31 mouse cellular contexts compared by ENCODE assay signal in genomic region chr16:94093151-94093863, GRCm38 (mm10). TPM values are rescaled to one million over a fixed set of nuclear protein-coding genes. Genes with fewer than 3 reads are reported as not detected.
DNase-seq lines count a peak whose midpoint lies in the region; ATAC-seq and TF ChIP-seq lines count a peak whose summit lies in the region.
"Had no signal": no experiment of that assay in that cellular context is flagged by ENCODE, and none has a peak within 500 bp of the region (broad histone marks: within the 10 kb centered on the region; RNA-seq: fewer than 3 reads in every experiment).

No protein-coding gene starts in this region.

- no peak for TF ChIP-seq CTCF in forebrain, postnatal 0 days (IDR thresholded peaks at IDR 0.05; ENCODE audit: low read depth)

- peaks cover 81% of the 10 kb centered on the region for H3K27me3 ChIP-seq in forebrain, postnatal 0 days (ENCODE audit: insufficient read depth, low read length)
- peaks cover 96% of the 10 kb centered on the region for H3K27me3 ChIP-seq in forebrain, embryonic 15.5 days
- H3K27me3 ChIP-seq in midbrain, embryonic 10.5 days (ENCODE audit: low read depth, poor library complexity, severe bottlenecking), result peaks cover 100% of the 10 kb centered on the region
- peaks cover 94% of the 10 kb centered on the region for H3K27me3 ChIP-seq in midbrain, embryonic 14.5 days (ENCODE audit: control insufficient read depth, insufficient read depth, low read length)
- H3K27me3 ChIP-seq in neural tube, embryonic 11.5 days (ENCODE audit: control insufficient read depth, insufficient read depth, low read length), result peaks cover 94% of the 10 kb centered on the region

- H3K4me3 ChIP-seq in forebrain, postnatal 0 days (ENCODE audit: low read depth, low read length), result no peak overlapping the region
- no peak overlapping the region for H3K4me3 ChIP-seq in forebrain, embryonic 15.5 days
- H3K4me3 ChIP-seq in midbrain, embryonic 10.5 days, result peak overlapping the region; percentile 32
- H3K4me3 ChIP-seq in midbrain, embryonic 14.5 days (replicated peaks; ENCODE audit: low read depth, low read length), result no peak overlapping the region
- H3K4me3 ChIP-seq in neural tube, embryonic 11.5 days (ENCODE audit: low read depth, low read length), result no peak overlapping the region
- H3K4me3 ChIP-seq: forebrain, embryonic 13.5 days; heart, adult 2 months; heart, embryonic 13.5 days; hindbrain, embryonic 13.5 days; intestine, embryonic 15.5 days; left cerebral cortex, adult 2 months; limb, embryonic 12.5 days; liver, embryonic 12.5 days; stomach, embryonic 15.5 days had no signal

- no peak overlapping the region for H3K4me2 ChIP-seq in forebrain, postnatal 0 days (ENCODE audit: low read depth)
- H3K4me2 ChIP-seq in forebrain, embryonic 15.5 days (replicated peaks), result no peak overlapping the region
- no peak overlapping the region for H3K4me2 ChIP-seq in midbrain, embryonic 14.5 days (ENCODE audit: low read length)
- H3K4me2 ChIP-seq in neural tube, embryonic 11.5 days (ENCODE audit: low read depth), result no peak overlapping the region
- H3K4me2 ChIP-seq: forebrain, embryonic 13.5 days; heart, embryonic 13.5 days; hindbrain, embryonic 13.5 days; intestine, embryonic 15.5 days; limb, embryonic 12.5 days; liver, embryonic 12.5 days; stomach, embryonic 15.5 days had no signal

- no peaks in the 10 kb centered on the region for H3K4me1 ChIP-seq in forebrain, postnatal 0 days (ENCODE audit: insufficient read depth)
- H3K4me1 ChIP-seq in forebrain, embryonic 15.5 days, result peaks cover 5% of the 10 kb centered on the region; the same call in 1 of the 2 replicates
- H3K4me1 ChIP-seq in midbrain, embryonic 10.5 days, result peaks cover 61% of the 10 kb centered on the region
- H3K4me1 ChIP-seq in midbrain, embryonic 14.5 days (ENCODE audit: control insufficient read depth, insufficient read depth, low read length), result no peaks in the 10 kb centered on the region
- H3K4me1 ChIP-seq in neural tube, embryonic 11.5 days (ENCODE audit: control insufficient read depth, insufficient read depth, low read length), result peaks cover 4% of the 10 kb centered on the region; the same call in 1 of the 2 replicates
- H3K4me1 ChIP-seq: intestine, embryonic 15.5 days; liver, embryonic 12.5 days had no signal

- H3K36me3 ChIP-seq in forebrain, postnatal 0 days (ENCODE audit: insufficient read depth), result no peaks in the 10 kb centered on the region
- H3K36me3 ChIP-seq in forebrain, embryonic 15.5 days, result no peaks in the 10 kb centered on the region
- H3K36me3 ChIP-seq in midbrain, embryonic 10.5 days, result no peaks in the 10 kb centered on the region
- H3K36me3 ChIP-seq in midbrain, embryonic 14.5 days (ENCODE audit: control insufficient read depth, insufficient read depth, low read length), result no peaks in the 10 kb centered on the region
- H3K36me3 ChIP-seq in neural tube, embryonic 11.5 days (ENCODE audit: control insufficient read depth, insufficient read depth, low read length), result no peaks in the 10 kb centered on the region
- H3K36me3 ChIP-seq: G1E; heart, embryonic 13.5 days; hindbrain, embryonic 13.5 days; intestine, embryonic 15.5 days; limb, embryonic 12.5 days; liver, embryonic 12.5 days; stomach, embryonic 15.5 days had no signal

- no peak overlapping the region for H3K27ac ChIP-seq in forebrain, postnatal 0 days (ENCODE audit: low read depth, low read length)
- H3K27ac ChIP-seq in forebrain, embryonic 15.5 days (replicated peaks), result no peak overlapping the region
- H3K27ac ChIP-seq in midbrain, embryonic 10.5 days (replicated peaks), result no peak overlapping the region
- no peak overlapping the region for H3K27ac ChIP-seq in midbrain, embryonic 14.5 days (replicated peaks; ENCODE audit: low read depth, low read length)
- H3K27ac ChIP-seq in neural tube, embryonic 11.5 days (ENCODE audit: low read depth, low read length), result no peak overlapping the region
- H3K27ac ChIP-seq: forebrain, embryonic 13.5 days; heart, adult 2 months; heart, embryonic 13.5 days; hindbrain, embryonic 13.5 days; intestine, embryonic 15.5 days; left cerebral cortex, adult 2 months; limb, embryonic 12.5 days; liver, embryonic 12.5 days; stomach, embryonic 15.5 days had no signal

- WGBS in forebrain, postnatal 0 days, result 3% methylated on average over 24 of the region's 24 CpGs
- 2% methylated on average over 24 of the region's 24 CpGs for WGBS in forebrain, embryonic 15.5 days
- WGBS in midbrain, embryonic 10.5 days, result under 1% methylated on average over 24 of the region's 24 CpGs
- 1% methylated on average over 24 of the region's 24 CpGs for WGBS in midbrain, embryonic 14.5 days
- WGBS in neural tube, embryonic 11.5 days, result 1% methylated on average over 24 of the region's 24 CpGs

- peak; percentile 43 for DNase-seq in forebrain, postnatal 0 days
- DNase-seq in midbrain, embryonic 10.5 days (ENCODE audit: low spot score), result peak; percentile 54
- no peak for DNase-seq in midbrain, embryonic 14.5 days
- peak; percentile 48 for DNase-seq in embryo, embryonic 9.5 days (ENCODE audit: extremely low spot score)
- peak; percentile 40 for DNase-seq in neural tube, embryonic 11.5 days (ENCODE audit: low spot score)
- no peak for DNase-seq in urinary bladder, postnatal 10 days (ENCODE audit: low spot score)
- DNase-seq: adrenal gland, adult 2 months; cerebellum, adult 2 months; cerebellum, postnatal 25 days; gastrocnemius, postnatal 25 days; heart, adult 2 months; heart, postnatal 14 days; lung, adult 18-20 months; lung, postnatal 10 days; retina, postnatal 1 day; right cerebral cortex, postnatal 4 days; thymus, adult 2 months; thymus, postnatal 4 days had no signal

- no peak for ATAC-seq in forebrain, postnatal 0 days
- no peak for ATAC-seq in forebrain, embryonic 15.5 days (replicated peaks)
- ATAC-seq in midbrain, embryonic 14.5 days (ENCODE audit: low FRiP score, low TSS enrichment), result no peak
- no peak for ATAC-seq in neural tube, embryonic 11.5 days (ENCODE audit: insufficient read depth, low FRiP score, low TSS enrichment)
- no peak for ATAC-seq in granulocyte monocyte progenitor cell, adult 5-6 weeks (replicated peaks; ENCODE audit: poor library complexity, severe bottlenecking)
- ATAC-seq: forebrain, embryonic 13.5 days; intestine, embryonic 15.5 days; liver, embryonic 12.5 days; Patski had no signal

- no peak overlapping the region for H3K9ac ChIP-seq in forebrain, postnatal 0 days
- H3K9ac ChIP-seq in forebrain, embryonic 15.5 days (replicated peaks), result no peak overlapping the region
- no peak overlapping the region for H3K9ac ChIP-seq in midbrain, embryonic 14.5 days (replicated peaks; ENCODE audit: low read length)
- H3K9ac ChIP-seq in neural tube, embryonic 11.5 days (ENCODE audit: low read length), result no peak overlapping the region
- H3K9ac ChIP-seq: forebrain, embryonic 13.5 days; heart, embryonic 13.5 days; hindbrain, embryonic 13.5 days; intestine, embryonic 15.5 days; limb, embryonic 12.5 days; liver, embryonic 12.5 days; stomach, embryonic 15.5 days had no signal

- no peaks in the 10 kb centered on the region for H3K9me3 ChIP-seq in forebrain, postnatal 0 days (ENCODE audit: low read length)
- H3K9me3 ChIP-seq in forebrain, embryonic 15.5 days, result no peaks in the 10 kb centered on the region
- H3K9me3 ChIP-seq in midbrain, embryonic 10.5 days (replicated peaks), result no peaks in the 10 kb centered on the region
- H3K9me3 ChIP-seq in midbrain, embryonic 14.5 days (ENCODE audit: control insufficient read depth, low read length), result no peaks in the 10 kb centered on the region
- H3K9me3 ChIP-seq in neural tube, embryonic 11.5 days (ENCODE audit: control insufficient read depth, low read length), result no peaks in the 10 kb centered on the region
- H3K9me3 ChIP-seq: forebrain, embryonic 13.5 days; G1E; heart, embryonic 13.5 days; hindbrain, embryonic 13.5 days; intestine, embryonic 15.5 days; limb, embryonic 12.5 days; liver, embryonic 12.5 days; stomach, embryonic 15.5 days had no signal

RNA-seq across cellular contexts. Expression of gene Sim2, which starts 8.6 kb away (rescaled TPM):
- 0.08 and 0.29 TPM in 2 replicates for total RNA-seq in forebrain, postnatal 0 days (2014; rRNA removed)
- polyA plus RNA-seq in forebrain, postnatal 0 days (2015; fragmentation: Nextera tagmentation; extraction: Ambion mirVana), result 0.04 and 0.27 TPM in 2 replicates
- 0.04 TPM in 1 of 2 replicates, not detected in the other for polyA plus RNA-seq in forebrain, embryonic 15.5 days (2015; fragmentation: Nextera tagmentation; extraction: Ambion mirVana)
- 2.8 and 2.9 TPM in 2 replicates for polyA plus RNA-seq in midbrain, embryonic 10.5 days (2016; fragmentation: Nextera tagmentation; extraction: Ambion mirVana)
- polyA plus RNA-seq in midbrain, embryonic 14.5 days (2014; fragmentation: Nextera tagmentation; extraction: Ambion mirVana), result 0.05 TPM in 1 of 2 replicates, not detected in the other
- 0.16 and 0.35 TPM in 2 replicates for polyA plus RNA-seq in neural tube, embryonic 11.5 days (2014; fragmentation: Nextera tagmentation; extraction: Ambion mirVana)
- total RNA-seq in granulocyte monocyte progenitor cell, adult 5-6 weeks (2014; fragmentation: Nextera tagmentation), result not detected in 2 replicates
- 0.09 and 0.26 TPM in 2 replicates for total RNA-seq in granulocyte monocyte progenitor cell, adult 5-6 weeks (2017)
- total RNA-seq: adrenal gland, adult 2 months; G1E; heart, adult 2 months had no signal
- polyA plus RNA-seq: adrenal gland, adult 2 months; G1E; hindbrain, embryonic 13.5 days; intestine, embryonic 15.5 days; large intestine, adult 2 months; liver, embryonic 12.5 days had no signal

Comparison
In these comparisons a context has a peak if more than half of its experiments do, and no peak if none do; other contexts are left out.
1. DNase-seq: peak in forebrain, postnatal 0 days (single experiment), midbrain, embryonic 10.5 days (single experiment), embryo, embryonic 9.5 days (single experiment) and neural tube, embryonic 11.5 days (single experiment); none in midbrain, embryonic 14.5 days (single experiment) and urinary bladder, postnatal 10 days (single experiment).